Mouse (Mus musculus): ENCODE data around the gene Ythdf1.

DNA sequence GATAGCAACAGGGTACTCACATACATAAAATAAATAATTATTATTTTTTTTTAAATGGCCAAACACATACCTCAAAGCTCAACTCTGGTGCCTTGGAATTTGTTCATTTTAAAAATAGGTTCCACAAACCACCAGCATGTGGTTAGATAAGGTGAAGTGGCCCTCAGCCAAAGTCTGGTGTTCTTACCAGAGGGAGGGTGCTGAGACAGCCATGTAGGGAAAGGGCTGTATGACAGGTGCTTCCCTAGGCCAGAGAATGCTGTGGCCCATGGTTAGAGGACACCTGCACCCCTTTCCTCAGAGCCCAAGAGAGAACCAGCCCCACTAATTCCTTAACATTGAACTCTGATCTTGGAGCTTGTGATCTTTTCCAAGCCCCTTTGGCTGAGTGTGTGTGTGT, 19.4 kb upstream of the Ythdf1 start:
- no peak for TF ChIP-seq CTCF (conservative IDR thresholded peaks at IDR 0.05; ENCODE audit: low read length)
- TF ChIP-seq POU5F1 (IDR thresholded peaks at IDR 0.05; ENCODE audit: borderline replicate concordance, low read length), result no peak
